ENCODE assay signal across 10 mouse cellular contexts in the genomic region with DNA sequence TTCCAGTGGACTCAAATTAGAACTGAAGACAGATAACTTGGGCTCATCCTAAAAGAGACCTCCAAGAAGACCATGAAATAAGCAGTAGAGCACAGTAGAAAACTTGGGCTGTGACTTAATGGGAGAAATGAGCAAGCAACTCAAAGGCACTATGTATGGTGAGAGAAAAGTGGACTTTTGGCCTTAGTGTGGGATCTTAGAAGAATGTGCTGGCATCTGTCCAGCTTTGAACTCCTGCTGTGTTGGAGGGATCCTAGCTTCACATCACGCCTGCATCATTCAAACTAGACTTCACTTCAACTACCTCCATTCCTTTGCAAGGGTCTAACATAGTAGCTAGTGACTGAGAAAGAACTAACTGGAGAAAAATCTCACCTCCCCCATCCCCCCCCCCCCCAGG.
DNase-seq lines count a peak whose midpoint lies in the region; ATAC-seq and TF ChIP-seq lines count a peak whose summit lies in the region.
"Had no signal": no experiment of that assay in that cellular context is flagged by ENCODE, and none has a peak within 500 bp of the region (broad histone marks: within the 10 kb centered on the region; RNA-seq: fewer than 3 reads in every experiment).

No protein-coding gene starts in this region.

- no peaks in the 10 kb centered on the region for H3K9me3 ChIP-seq in lung, postnatal 0 days (ENCODE audit: low read length)
- H3K9me3 ChIP-seq: hindbrain, embryonic 15.5 days had no signal

- H3K4me3 ChIP-seq in lung, postnatal 0 days (ENCODE audit: low read depth, low read length): no peak overlapping the region
- H3K4me3 ChIP-seq: hindbrain, embryonic 15.5 days had no signal

- no peak for TF ChIP-seq EP300 in lung, postnatal 0 days (IDR thresholded peaks at IDR 0.05)

- no peak for TF ChIP-seq CTCF in lung, postnatal 0 days (IDR thresholded peaks at IDR 0.05)

- DNase-seq in heart, adult 11 months: peak; percentile 41
- DNase-seq in heart, adult 9 months (ENCODE audit: low spot score in 2 of 2): no peak
- DNase-seq in lung, postnatal 0 days (ENCODE audit: low spot score): peak; percentile 38
- DNase-seq in lung, adult 18-20 months: no peak
- peak; percentile 24 to 47 for DNase-seq in kidney, postnatal 36 days
- no peak for DNase-seq in frontal cortex, postnatal 10 days (ENCODE audit: low spot score in 2 of 2)
- no peak for DNase-seq in adrenal gland, postnatal 14 days
- DNase-seq in gastrocnemius, postnatal 14 days: no peak

- H3K4me2 ChIP-seq in lung, postnatal 0 days (replicated peaks; ENCODE audit: low read depth, low read length): no peak overlapping the region
- H3K4me2 ChIP-seq: hindbrain, embryonic 15.5 days had no signal

- 21% methylated on average over 1 of the region's 1 CpGs for WGBS in lung, postnatal 0 days

- H3K4me1 ChIP-seq in lung, postnatal 0 days (ENCODE audit: insufficient read depth, low read depth, low read length): no peaks in the 10 kb centered on the region
- H3K4me1 ChIP-seq: hindbrain, embryonic 15.5 days had no signal

- no peak overlapping the region for H3K9ac ChIP-seq in lung, postnatal 0 days (replicated peaks; ENCODE audit: low read depth)
- H3K9ac ChIP-seq: hindbrain, embryonic 15.5 days had no signal

- ATAC-seq in lung, postnatal 0 days: peak; percentile 40

- intact Hi-C loops in gastrocnemius, postnatal 14 days (cut with DNase I; ENCODE audit: low total_unique reads): no loop called here

- no peaks in the 10 kb centered on the region for H3K36me3 ChIP-seq in lung, postnatal 0 days (ENCODE audit: insufficient read depth, low read length)
- H3K36me3 ChIP-seq: hindbrain, embryonic 15.5 days had no signal

- H3K27ac ChIP-seq in lung, postnatal 0 days (ENCODE audit: low read length): no peak overlapping the region
- H3K27ac ChIP-seq: hindbrain, embryonic 15.5 days; macrophage had no signal

- no peaks in the 10 kb centered on the region for H3K27me3 ChIP-seq in lung, postnatal 0 days (replicated peaks; ENCODE audit: insufficient read depth, low read length)
- H3K27me3 ChIP-seq: hindbrain, embryonic 15.5 days had no signal

Comparison
In these comparisons a context has a peak if more than half of its experiments do, and no peak if none do; other contexts are left out.
1. DNase-seq: peak in heart, adult 11 months (single experiment), lung, postnatal 0 days (single experiment) and kidney, postnatal 36 days (2 of 2); none in heart, adult 9 months (0 of 2), lung, adult 18-20 months (0 of 2), frontal cortex, postnatal 10 days (0 of 2), adrenal gland, postnatal 14 days (single experiment) and gastrocnemius, postnatal 14 days (single experiment).